Mouse (Mus musculus) bone marrow, adult 2 months (tissue): ENCODE results near the gene Hoxc12.

ENCODE experiments used
- CTCF ChIP-seq: fragments of 200-500 bp; IDR thresholded peaks from 2 replicates; pipeline ENCODE4 v1.5.1; 2011; ENCODE audit warnings: low read length, control low read depth; ENCODE audit not compliant: control insufficient read depth, insufficient read depth
- POLR2A ChIP-seq: fragments of 200-500 bp; IDR thresholded peaks from 2 replicates; pipeline ENCODE4 v1.6.1; 2011; ENCODE audit warnings: low read depth, mild to moderate bottlenecking, control low read depth, low read length, borderline replicate concordance; ENCODE audit not compliant: control insufficient read depth

GRCm38 (mm10) chr15:102922636-102923500 is 13.7 kb upstream of the Hoxc12 start:
- no peak for TF ChIP-seq CTCF
- no peak for TF ChIP-seq POLR2A
